Mouse (Mus musculus) retina, embryonic 14.5 days (tissue): ENCODE measurements at regions not wholly inside any gene's neighbourhood (a gene's known extent, or its start where the extent isn't known, plus 50 kb on each side); places are given as distances from the start of the nearest gene placed in this dataset.

Experiments
- DNase-seq: peaks from one replicate; pipeline ENCODE4 v3.0.0-alpha.2; 2015; ENCODE audit warnings: low spot score

- DNase-seq, result no peak
Observed at GRCm38 (mm10) chrX:21558318-21558717, 74.0 kb downstream of the Agtr2 start.

GRCm38 (mm10) chrX:21566669-21567068 is 82.3 kb downstream of the Agtr2 start:
- no peak for DNase-seq

- no peak for DNase-seq
Observed at GRCm38 (mm10) chrX:21567530-21567929, 83.2 kb downstream of the Agtr2 start.

- no peak for DNase-seq
Observed at GRCm38 (mm10) chrX:21567971-21568370, 83.6 kb downstream of the Agtr2 start.

- no peak for DNase-seq
Observed at GRCm38 (mm10) chrX:21579945-21580344, 95.6 kb downstream of the Agtr2 start.

- no peak for DNase-seq
Observed at GRCm38 (mm10) chrX:21586030-21586429, 101.7 kb downstream of the Agtr2 start.

- peak; percentile 49 for DNase-seq
Observed at GRCm38 (mm10) chrX:21589811-21590210, 105.5 kb downstream of the Agtr2 start.
